Mouse (Mus musculus): ENCODE measurements around the gene Birc2. TPM values are rescaled to one million over a fixed set of nuclear protein-coding genes. Genes with fewer than 3 reads are reported as not detected.
A peak's percentile ranks its signal among the peaks of the same experiment; 100 is the strongest.

Birc2 gene
- polyA plus RNA-seq, 1 experiment from 2014 or later = 57.8 TPM

DNA sequence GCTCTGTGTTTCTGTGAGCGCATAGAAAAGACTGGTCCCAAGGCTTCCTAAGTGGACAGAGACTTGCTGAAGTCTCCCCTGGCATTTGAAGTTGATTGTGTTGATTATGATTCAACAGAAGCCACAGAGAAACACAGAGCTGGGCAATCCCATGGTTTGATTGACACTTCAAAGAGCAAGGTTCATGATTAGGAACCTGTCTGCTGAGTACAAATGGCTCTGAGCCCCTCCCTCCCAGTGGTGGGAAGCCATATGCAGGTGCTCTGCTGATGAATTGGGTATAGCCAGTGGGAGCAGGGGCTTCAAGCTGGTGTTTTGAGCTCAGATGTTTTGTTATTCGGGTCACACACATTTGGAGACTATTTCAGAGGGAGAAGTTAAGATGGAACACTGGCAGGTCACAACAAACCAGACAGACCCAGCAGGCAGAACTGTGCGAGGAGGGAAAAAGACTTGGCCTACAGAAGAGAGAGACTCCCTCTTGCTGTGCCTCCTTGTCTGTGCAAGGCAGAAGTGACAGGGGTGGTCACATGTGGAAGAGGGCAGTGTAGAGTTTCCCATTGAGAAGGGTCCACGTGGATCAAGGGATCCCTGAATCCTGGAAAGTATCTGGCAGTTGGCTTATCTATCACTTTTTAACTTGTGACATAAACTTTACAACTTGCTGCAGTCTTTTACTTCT, 64.0 kb downstream of the Birc2 start:
- H3K4me3 ChIP-seq (replicated peaks; ENCODE audit: low read length) = no peak overlapping the region
- no peaks in the 10 kb centered on the region for H3K9me3 ChIP-seq (ENCODE audit: control insufficient read depth, low read length)
- H3K9ac ChIP-seq (replicated peaks; ENCODE audit: low read depth, low read length) = no peak overlapping the region
- WGBS = 70% methylated on average over 4 of the region's 4 CpGs
- no peaks in the 10 kb centered on the region for H3K27me3 ChIP-seq (replicated peaks; ENCODE audit: control insufficient read depth, insufficient read depth, low read length)
- peaks cover under 1% of the 10 kb centered on the region for H3K4me1 ChIP-seq (replicated peaks; ENCODE audit: control insufficient read depth, insufficient read depth, low read length)
- ATAC-seq = no peak
- H3K36me3 ChIP-seq (ENCODE audit: control insufficient read depth, insufficient read depth) = no peaks in the 10 kb centered on the region
- no peak overlapping the region for H3K4me2 ChIP-seq (ENCODE audit: low read length)
- H3K27ac ChIP-seq (ENCODE audit: low read length) = no peak overlapping the region

DNA sequence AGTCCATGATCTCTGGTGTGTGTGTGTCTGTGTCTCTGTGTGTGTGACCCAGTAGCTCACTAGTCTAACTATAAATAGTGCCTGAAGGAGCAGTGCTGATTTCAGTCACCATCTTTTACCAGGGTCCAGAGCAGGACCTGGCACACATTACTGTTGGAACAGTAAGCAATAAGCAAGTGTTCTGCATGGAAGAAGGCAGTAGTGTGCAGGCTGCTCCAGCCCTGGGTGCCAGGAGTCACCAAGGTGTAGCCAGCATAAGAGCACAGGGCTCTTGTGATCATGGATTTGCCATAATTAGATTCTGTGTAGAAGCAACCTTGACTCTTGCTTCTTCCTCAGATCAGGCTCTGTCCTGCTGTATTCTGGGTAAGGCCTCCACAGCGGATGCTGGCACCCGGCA, 64.5 kb downstream of the Birc2 start:
- Histone ChIP-seq H3K36me3 (ENCODE audit: control insufficient read depth, insufficient read depth) (no peaks in the 10 kb centered on the region), H3K9me3 (ENCODE audit: control insufficient read depth, low read length) (no peaks in the 10 kb centered on the region), H3K27ac (ENCODE audit: low read length) (no peak overlapping the region), H3K4me1 (replicated peaks; ENCODE audit: control insufficient read depth, insufficient read depth, low read length) (peaks cover 6% of the 10 kb centered on the region), H3K27me3 (replicated peaks; ENCODE audit: control insufficient read depth, insufficient read depth, low read length) (no peaks in the 10 kb centered on the region), H3K9ac (replicated peaks; ENCODE audit: low read depth, low read length) (no peak overlapping the region), H3K4me2 (ENCODE audit: low read length) (no peak overlapping the region), H3K4me3 (replicated peaks; ENCODE audit: low read length) (no peak overlapping the region)
- no peak for ATAC-seq
- 81% methylated on average over 2 of the region's 2 CpGs for WGBS

DNA sequence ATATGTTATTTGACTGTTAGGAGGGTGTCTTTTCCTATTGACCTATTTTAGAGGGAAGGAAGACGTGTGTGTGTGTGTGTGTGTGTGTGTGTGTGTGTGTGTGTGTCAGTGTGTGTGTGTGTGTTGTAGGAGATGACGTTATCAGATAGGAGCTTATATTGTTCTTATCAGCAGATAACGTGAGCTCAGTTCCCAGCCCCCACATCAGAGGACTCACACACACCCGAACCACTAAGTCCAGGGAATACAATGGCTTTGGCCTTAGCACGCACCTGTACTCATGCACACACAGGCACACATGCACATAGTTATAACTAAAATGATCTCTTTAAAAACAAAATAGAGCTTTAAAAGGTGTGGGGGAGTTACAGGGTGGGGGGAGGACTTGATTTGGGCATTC, 67.4 kb downstream of the Birc2 start:
- no peak overlapping the region for H3K27ac ChIP-seq (ENCODE audit: low read length)
- H3K9ac ChIP-seq (replicated peaks; ENCODE audit: low read depth, low read length) = no peak overlapping the region
- ATAC-seq = no peak
- H3K4me3 ChIP-seq (replicated peaks; ENCODE audit: low read length) = no peak overlapping the region
- H3K27me3 ChIP-seq (replicated peaks; ENCODE audit: control insufficient read depth, insufficient read depth, low read length) = no peaks in the 10 kb centered on the region
- H3K4me2 ChIP-seq (ENCODE audit: low read length) = no peak overlapping the region
- no peaks in the 10 kb centered on the region for H3K36me3 ChIP-seq (ENCODE audit: control insufficient read depth, insufficient read depth)
- H3K9me3 ChIP-seq (ENCODE audit: control insufficient read depth, low read length) = no peaks in the 10 kb centered on the region
- peaks cover 10% of the 10 kb centered on the region for H3K4me1 ChIP-seq (replicated peaks; ENCODE audit: control insufficient read depth, insufficient read depth, low read length)
- WGBS = 84% methylated on average over 5 of the region's 5 CpGs

DNA sequence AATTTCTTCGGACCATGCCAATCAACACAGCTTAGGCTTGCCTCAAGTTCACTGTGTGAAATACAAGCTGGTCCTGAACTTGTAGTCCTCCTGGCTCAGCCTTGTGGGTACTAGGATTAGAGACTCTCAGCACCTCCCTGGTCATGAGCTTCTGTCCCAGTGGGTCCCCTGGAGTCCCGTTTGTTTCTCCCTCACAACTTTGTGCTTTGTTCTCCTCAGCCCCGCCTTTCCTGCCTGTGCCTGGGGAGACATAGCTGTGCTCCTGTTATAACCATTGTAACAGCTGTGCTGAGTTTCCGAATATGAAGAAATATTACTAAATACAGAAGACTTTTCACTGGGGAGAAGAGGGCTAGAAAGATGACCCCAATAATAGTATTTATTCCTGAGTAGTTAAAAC, 67.8 kb downstream of the Birc2 start:
- no peak for ATAC-seq
- WGBS = 68% methylated on average over 4 of the region's 4 CpGs
- no peak overlapping the region for H3K4me2 ChIP-seq (ENCODE audit: low read length)
- H3K9me3 ChIP-seq (ENCODE audit: control insufficient read depth, low read length) = no peaks in the 10 kb centered on the region
- no peaks in the 10 kb centered on the region for H3K36me3 ChIP-seq (ENCODE audit: control insufficient read depth, insufficient read depth)
- no peak overlapping the region for H3K4me3 ChIP-seq (replicated peaks; ENCODE audit: low read length)
- H3K9ac ChIP-seq (replicated peaks; ENCODE audit: low read depth, low read length) = no peak overlapping the region
- peaks cover 10% of the 10 kb centered on the region for H3K4me1 ChIP-seq (replicated peaks; ENCODE audit: control insufficient read depth, insufficient read depth, low read length)
- H3K27me3 ChIP-seq (replicated peaks; ENCODE audit: control insufficient read depth, insufficient read depth, low read length) = no peaks in the 10 kb centered on the region
- no peak overlapping the region for H3K27ac ChIP-seq (ENCODE audit: low read length)

Small RNA genes lying within 50 kb of the gene (microRNA-seq; reads per million reads assigned to microRNA genes)
- gene Mir5618 = 6.0 reads per million, percentile 24 among the genes with 10 or more reads in this experiment

Other genes with a start within 250 kb of the Birc2 start
- not detected in 2 replicates for gene Mmp20, start 208.8 kb downstream of the Birc2 start, polyA plus RNA-seq (2015; fragmentation: Nextera tagmentation; extraction: Ambion mirVana)
- gene Mmp7, start 145.0 kb downstream of the Birc2 start, polyA plus RNA-seq (2015; fragmentation: Nextera tagmentation; extraction: Ambion mirVana) = not detected in 2 replicates
- 23.0 and 31.0 TPM in 2 replicates for gene Tmem123, start 73.0 kb downstream of the Birc2 start, polyA plus RNA-seq (2015; fragmentation: Nextera tagmentation; extraction: Ambion mirVana)
- gene Birc3, start 36.1 kb upstream of the Birc2 start, polyA plus RNA-seq (2015; fragmentation: Nextera tagmentation; extraction: Ambion mirVana) = 1.9 and 2.0 TPM in 2 replicates
- 7.7 and 8.0 TPM in 2 replicates for gene Yap1, start 167.5 kb upstream of the Birc2 start, polyA plus RNA-seq (2015; fragmentation: Nextera tagmentation; extraction: Ambion mirVana)
- 15.7 and 15.9 TPM in 2 replicates for gene Cfap300, start 205.8 kb upstream of the Birc2 start, polyA plus RNA-seq (2015; fragmentation: Nextera tagmentation; extraction: Ambion mirVana)